Mouse (Mus musculus) kidney, adult 2 months (tissue): ENCODE results near the gene Vmn2r58. TPM values are rescaled to one million over a fixed set of nuclear protein-coding genes. Genes with fewer than 3 reads are reported as not detected.
"Not testable (repeated sequence)": the region's sequence is repeated elsewhere in the genome, so short reads cannot be mapped to it uniquely, and the experiment has no call there.

Source experiments
- DNase-seq: peaks from one replicate; pipeline ENCODE4 v3.0.0; 2021
- H3K27ac ChIP-seq: fragments of 200-500 bp; 2 replicates; pipeline ENCODE4 v1.5.1; 2012; ENCODE audit warnings: low read depth, low read length, control low read depth, inconsistent platforms; ENCODE audit not compliant: insufficient read depth
- H3K27me3 ChIP-seq: fragments of 200-500 bp; replicated peaks from 2 replicates; pipeline ENCODE4 v1.6.1; 2012; ENCODE audit warnings: mild to moderate bottlenecking, moderate library complexity, low read length, inconsistent platforms; ENCODE audit not compliant: control insufficient read depth, insufficient read depth
- H3K36me3 ChIP-seq: fragments of 200-500 bp; 2 replicates; pipeline ENCODE4 v1.6.1; 2012; ENCODE audit warnings: mild to moderate bottlenecking, moderate library complexity, low read length, inconsistent platforms; ENCODE audit not compliant: control insufficient read depth, insufficient read depth
- H3K4me1 ChIP-seq: fragments of 200-500 bp; 2 replicates; pipeline ENCODE4 v1.6.1; 2011; ENCODE audit warnings: low read length; ENCODE audit not compliant: control insufficient read depth, insufficient read depth
- H3K4me3 ChIP-seq: fragments of 200-500 bp; 2 replicates; pipeline ENCODE4 v1.5.1; 2011; ENCODE audit warnings: mild to moderate bottlenecking, low read depth, low read length, control low read depth; ENCODE audit not compliant: insufficient read depth
- WGBS: fragments of 180-500 bp; shearing (Covaris S2); methylation state at CpG from one replicate; pipeline ENCODE4 v1.1.7; 2018; 5-methylcytosine and 5-hydroxymethylcytosine counted together
- polyA plus RNA-seq: library from polyadenylated mRNA; depleted of rRNA; stranded (reverse); fragments of >200 nt; gene quantifications from 2 replicates; pipeline ENCODE4 v1.2.3, GENCODE M21; 2012; rRNA removed

The Vmn2r58 gene
- not detected in 2 replicates for polyA plus RNA-seq

DNA sequence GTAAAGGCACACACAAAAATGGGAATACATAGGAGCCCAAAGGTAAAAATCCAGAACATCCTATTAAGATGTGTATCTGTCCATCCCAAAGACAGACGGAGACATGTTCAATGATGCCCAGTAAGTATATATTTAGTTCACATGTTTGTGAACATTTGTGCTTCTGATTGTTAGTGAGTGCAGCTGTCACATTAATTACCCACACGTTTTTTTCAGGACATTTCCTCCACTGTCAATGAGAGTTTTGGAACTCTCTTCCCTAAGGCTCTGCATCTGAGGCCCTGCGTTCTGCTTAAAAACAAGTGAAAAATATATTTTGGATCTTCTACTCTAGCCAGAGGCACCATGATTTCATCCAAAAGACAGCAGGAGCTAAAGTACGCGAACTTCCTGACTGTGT, at the start of gene Vmn2r58:
Gene Vmn2r58, minus strand, starts transcription at position 101 of the 400 bp plus-strand sequence.
- not testable (repeated sequence) for H3K36me3 ChIP-seq, H3K27ac ChIP-seq, H3K27me3 ChIP-seq, H3K4me1 ChIP-seq, H3K4me3 ChIP-seq, DNase-seq
- 74% methylated on average over 5 of the region's 5 CpGs for WGBS

Other genes with a start within 250 kb of the Vmn2r58 start
- gene Zfp788, start 239.5 kb downstream of the Vmn2r58 start, polyA plus RNA-seq = 1.1 and 1.4 TPM in 2 replicates
- gene Vmn2r59, start 186.3 kb upstream of the Vmn2r58 start, polyA plus RNA-seq = not detected in 2 replicates
- not detected in 2 replicates for gene Vmn2r60, start 235.1 kb upstream of the Vmn2r58 start, polyA plus RNA-seq